Mouse (Mus musculus): ENCODE data around the gene Hist1h2af. TPM values are rescaled to one million over a fixed set of nuclear protein-coding genes. Genes with fewer than 3 reads are reported as not detected.

Gene Hist1h2af
- polyA plus RNA-seq, 1 experiment from 2014 or later, result 5.4 TPM

- no peak for ATAC-seq (ENCODE audit: insufficient number of reproducible peaks, insufficient read depth, low FRiP score, low read depth)
- 53% methylated on average over 15 of the region's 15 CpGs for WGBS
- peak overlapping the region; percentile 48; the same call in 1 of the 2 replicates for H3K9ac ChIP-seq (ENCODE audit: low read length)
Measured at GRCm38 (mm10) chr13:23515826-23516620, 17.7 kb upstream of the Hist1h2af start.

GRCm38 (mm10) chr13:23516822-23517602 lies 16.7 kb upstream of the Hist1h2af start:
- no peak; the same call in 1 of the 2 replicates for ATAC-seq (ENCODE audit: insufficient number of reproducible peaks, insufficient read depth, low FRiP score, low read depth)
- Histone ChIP-seq H3K4me1 (ENCODE audit: control insufficient read depth in 2 of 2, insufficient read depth in 2 of 2, low read length in 2 of 2) (peaks cover 3 to 4% of the 10 kb centered on the region in 2 experiments; a peak in 2 of 4 replicates), H3K4me3 (ENCODE audit: control insufficient read depth in 1 of 2, insufficient read depth in 1 of 2, low read depth in 1 of 2, low read length in 2 of 2) (peak overlapping the region; percentile 62 to 74), H3K9ac (ENCODE audit: low read length) (peak overlapping the region; percentile 69), H3K27ac (replicated peaks in 1 of 2; ENCODE audit: control insufficient read depth in 1 of 2, insufficient read depth in 1 of 2, low read depth in 2 of 2, low read length in 2 of 2) (peak overlapping the region; percentile 78 to 89), H3K9me3 (ENCODE audit: control insufficient read depth, low read length) (no peaks in the 10 kb centered on the region), H3K27me3 (ENCODE audit: control insufficient read depth, insufficient read depth, low read length) (no peaks in the 10 kb centered on the region), H3K36me3 (ENCODE audit: control insufficient read depth, insufficient read depth, low read length) (no peaks in the 10 kb centered on the region), H3K4me2 (ENCODE audit: low read length) (peak overlapping the region; percentile 96)
- WGBS, result 1% methylated on average over 19 of the region's 19 CpGs

More at GRCm38 (mm10) chr13:23515826-23516620, 17.7 kb upstream of the Hist1h2af start:
- H3K4me3 ChIP-seq (ENCODE audit: control insufficient read depth in 1 of 2, insufficient read depth in 1 of 2, low read depth in 1 of 2, low read length in 2 of 2), result peak overlapping the region; percentile 28 to 62
- peaks cover 3 to 4% of the 10 kb centered on the region in 2 experiments; a peak in 2 of 4 replicates for H3K4me1 ChIP-seq (ENCODE audit: control insufficient read depth in 2 of 2, insufficient read depth in 2 of 2, low read length in 2 of 2)
- 0 out of 4 replicates have a peak overlapping the region, but pooled peaks of 1 of the 2 experiments have one; percentile 28 for H3K27ac ChIP-seq (replicated peaks in 1 of 2; ENCODE audit: control insufficient read depth in 1 of 2, insufficient read depth in 1 of 2, low read depth in 2 of 2, low read length in 2 of 2)
- no peaks in the 10 kb centered on the region for H3K27me3 ChIP-seq (ENCODE audit: control insufficient read depth, insufficient read depth, low read length)
- no peaks in the 10 kb centered on the region for H3K36me3 ChIP-seq (ENCODE audit: control insufficient read depth, insufficient read depth, low read length)
- H3K9me3 ChIP-seq (ENCODE audit: control insufficient read depth, low read length), result no peaks in the 10 kb centered on the region
- peak overlapping the region; percentile 96 for H3K4me2 ChIP-seq (ENCODE audit: low read length)

GRCm38 (mm10) chr13:23517603-23518294 lies 16.0 kb upstream of the Hist1h2af start:
- Histone ChIP-seq H3K27ac (replicated peaks in 1 of 2; ENCODE audit: control insufficient read depth in 1 of 2, insufficient read depth in 1 of 2, low read depth in 2 of 2, low read length in 2 of 2) (peak overlapping the region; percentile 78 to 89), H3K4me2 (ENCODE audit: low read length) (peak overlapping the region; percentile 96), H3K27me3 (ENCODE audit: control insufficient read depth, insufficient read depth, low read length) (no peaks in the 10 kb centered on the region), H3K4me1 (ENCODE audit: control insufficient read depth in 2 of 2, insufficient read depth in 2 of 2, low read length in 2 of 2) (peaks cover 3 to 4% of the 10 kb centered on the region in 2 experiments; a peak in 2 of 4 replicates), H3K9me3 (ENCODE audit: control insufficient read depth, low read length) (no peaks in the 10 kb centered on the region), H3K36me3 (ENCODE audit: control insufficient read depth, insufficient read depth, low read length) (no peaks in the 10 kb centered on the region), H3K4me3 (ENCODE audit: control insufficient read depth in 1 of 2, insufficient read depth in 1 of 2, low read depth in 1 of 2, low read length in 2 of 2) (peak overlapping the region; percentile 62 to 74), H3K9ac (ENCODE audit: low read length) (peak overlapping the region; percentile 74)
- WGBS, result under 1% methylated on average over 27 of the region's 27 CpGs
- peak; percentile 79 for ATAC-seq (ENCODE audit: insufficient number of reproducible peaks, insufficient read depth, low FRiP score, low read depth)

- peak overlapping the region; percentile 41 to 62; a peak in 3 of 4 replicates for H3K4me3 ChIP-seq (ENCODE audit: control insufficient read depth in 1 of 2, insufficient read depth in 1 of 2, low read depth in 1 of 2, low read length in 2 of 2)
- peak overlapping the region; percentile 67 for H3K9ac ChIP-seq (ENCODE audit: low read length)
- no peaks in the 10 kb centered on the region for H3K36me3 ChIP-seq (ENCODE audit: control insufficient read depth, insufficient read depth, low read length)
- ATAC-seq (ENCODE audit: insufficient number of reproducible peaks, insufficient read depth, low FRiP score, low read depth), result no peak
- peaks cover 3 to 4% of the 10 kb centered on the region in 2 experiments; a peak in 2 of 4 replicates for H3K4me1 ChIP-seq (ENCODE audit: control insufficient read depth in 2 of 2, insufficient read depth in 2 of 2, low read length in 2 of 2)
- peak overlapping the region; percentile 96 for H3K4me2 ChIP-seq (ENCODE audit: low read length)
- peak overlapping the region in 1 of 2 experiments; percentile 72; a peak in 2 of 4 replicates for H3K27ac ChIP-seq (replicated peaks in 1 of 2; ENCODE audit: control insufficient read depth in 1 of 2, insufficient read depth in 1 of 2, low read depth in 2 of 2, low read length in 2 of 2)
- no peaks in the 10 kb centered on the region for H3K27me3 ChIP-seq (ENCODE audit: control insufficient read depth, insufficient read depth, low read length)
- WGBS, result under 1% methylated on average over 6 of the region's 6 CpGs
- no peaks in the 10 kb centered on the region for H3K9me3 ChIP-seq (ENCODE audit: control insufficient read depth, low read length)
Measured at GRCm38 (mm10) chr13:23518295-23518603, 15.5 kb upstream of the Hist1h2af start.

- no peaks in the 10 kb centered on the region for H3K9me3 ChIP-seq (ENCODE audit: control insufficient read depth, low read length)
- H3K27me3 ChIP-seq (ENCODE audit: control insufficient read depth, insufficient read depth, low read length), result no peaks in the 10 kb centered on the region
- ATAC-seq (ENCODE audit: insufficient number of reproducible peaks, insufficient read depth, low FRiP score, low read depth), result 0 out of 2 replicates have a peak, but pooled peaks have one; percentile 23
- peaks cover 3 to 4% of the 10 kb centered on the region in 2 experiments; a peak in 2 of 4 replicates for H3K4me1 ChIP-seq (ENCODE audit: control insufficient read depth in 2 of 2, insufficient read depth in 2 of 2, low read length in 2 of 2)
- peak overlapping the region; percentile 26 to 62; a peak in 3 of 4 replicates for H3K4me3 ChIP-seq (ENCODE audit: control insufficient read depth in 1 of 2, insufficient read depth in 1 of 2, low read depth in 1 of 2, low read length in 2 of 2)
- peak overlapping the region; percentile 96 for H3K4me2 ChIP-seq (ENCODE audit: low read length)
- peak overlapping the region; percentile 55 for H3K9ac ChIP-seq (ENCODE audit: low read length)
- no peaks in the 10 kb centered on the region for H3K36me3 ChIP-seq (ENCODE audit: control insufficient read depth, insufficient read depth, low read length)
- WGBS, result under 1% methylated on average over 6 of the region's 6 CpGs
- H3K27ac ChIP-seq (replicated peaks in 1 of 2; ENCODE audit: control insufficient read depth in 1 of 2, insufficient read depth in 1 of 2, low read depth in 2 of 2, low read length in 2 of 2), result peak overlapping the region; percentile 45 to 58
Measured at GRCm38 (mm10) chr13:23518885-23519284, 14.8 kb upstream of the Hist1h2af start.

GRCm38 (mm10) chr13:23519416-23519815 lies 14.3 kb upstream of the Hist1h2af start:
- peak overlapping the region; percentile 96 for H3K4me2 ChIP-seq (ENCODE audit: low read length)
- no peaks in the 10 kb centered on the region for H3K27me3 ChIP-seq (ENCODE audit: control insufficient read depth, insufficient read depth, low read length)
- H3K9me3 ChIP-seq (ENCODE audit: control insufficient read depth, low read length), result no peaks in the 10 kb centered on the region
- H3K4me3 ChIP-seq (ENCODE audit: control insufficient read depth in 1 of 2, insufficient read depth in 1 of 2, low read depth in 1 of 2, low read length in 2 of 2), result peak overlapping the region; percentile 26 to 62; a peak in 3 of 4 replicates
- WGBS, result 1% methylated on average over 10 of the region's 10 CpGs
- no peaks in the 10 kb centered on the region for H3K36me3 ChIP-seq (ENCODE audit: control insufficient read depth, insufficient read depth, low read length)
- peak overlapping the region; percentile 55 for H3K9ac ChIP-seq (ENCODE audit: low read length)
- peaks cover 3 to 4% of the 10 kb centered on the region in 2 experiments; a peak in 2 of 4 replicates for H3K4me1 ChIP-seq (ENCODE audit: control insufficient read depth in 2 of 2, insufficient read depth in 2 of 2, low read length in 2 of 2)
- H3K27ac ChIP-seq (replicated peaks in 1 of 2; ENCODE audit: control insufficient read depth in 1 of 2, insufficient read depth in 1 of 2, low read depth in 2 of 2, low read length in 2 of 2), result peak overlapping the region; percentile 45 to 58
- ATAC-seq (ENCODE audit: insufficient number of reproducible peaks, insufficient read depth, low FRiP score, low read depth), result peak; percentile 54; the same call in 1 of the 2 replicates

- no peaks in the 10 kb centered on the region for H3K9me3 ChIP-seq (ENCODE audit: control insufficient read depth, low read length)
- H3K4me2 ChIP-seq (ENCODE audit: low read length), result peak overlapping the region; percentile 51
- ATAC-seq (ENCODE audit: insufficient number of reproducible peaks, insufficient read depth, low FRiP score, low read depth), result no peak
- under 1% methylated on average over 14 of the region's 14 CpGs for WGBS
- H3K36me3 ChIP-seq (ENCODE audit: control insufficient read depth, insufficient read depth, low read length), result no peaks in the 10 kb centered on the region
- 0 out of 4 replicates have a peak overlapping the region, but pooled peaks of 1 of the 2 experiments have one; percentile 14 for H3K4me3 ChIP-seq (ENCODE audit: control insufficient read depth in 1 of 2, insufficient read depth in 1 of 2, low read depth in 1 of 2, low read length in 2 of 2)
- H3K4me1 ChIP-seq (ENCODE audit: control insufficient read depth in 2 of 2, insufficient read depth in 2 of 2, low read length in 2 of 2), result peaks cover 0 to 6% of the 10 kb centered on the region in 2 experiments; a peak in 2 of 4 replicates
- no peaks in the 10 kb centered on the region for H3K27me3 ChIP-seq (ENCODE audit: control insufficient read depth, insufficient read depth, low read length)
- H3K9ac ChIP-seq (ENCODE audit: low read length), result no peak overlapping the region
- no peak overlapping the region for H3K27ac ChIP-seq (replicated peaks in 1 of 2; ENCODE audit: control insufficient read depth in 1 of 2, insufficient read depth in 1 of 2, low read depth in 2 of 2, low read length in 2 of 2)
Measured at GRCm38 (mm10) chr13:23521703-23522102, 12.0 kb upstream of the Hist1h2af start.

Measured in heart, embryonic 14.5 days (tissue).